In the genomic region with DNA sequence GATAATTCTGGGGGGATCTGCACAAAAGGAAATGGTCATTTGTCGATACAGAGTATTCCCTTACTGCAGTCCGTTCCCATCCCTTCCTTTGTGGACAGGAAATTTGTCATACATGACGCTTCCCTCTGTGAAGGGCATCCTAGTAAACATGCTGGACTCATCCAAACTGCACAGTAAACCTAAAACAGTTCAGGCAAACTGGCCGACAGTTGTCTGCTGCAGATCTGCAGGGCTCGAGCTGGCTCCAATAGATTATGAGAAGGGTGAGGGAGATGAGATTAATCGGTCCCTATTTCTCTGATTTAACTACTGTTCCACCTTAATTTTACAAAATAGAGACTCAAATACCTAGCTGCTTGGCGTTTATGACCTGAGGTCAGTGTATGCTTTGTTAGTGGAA, we compare ENCODE assay signal across 21 mouse cellular contexts.
DNase-seq lines count a peak whose midpoint lies in the region; ATAC-seq and TF ChIP-seq lines count a peak whose summit lies in the region.
"Had no signal": no experiment of that assay in that cellular context is flagged by ENCODE, and none has a peak within 500 bp of the region (broad histone marks: within the 10 kb centered on the region; RNA-seq: fewer than 3 reads in every experiment).

No protein-coding gene starts in this region.

- no peak for TF ChIP-seq EP300 in heart, adult 2 months (IDR thresholded peaks at IDR 0.05; ENCODE audit: insufficient read depth, low read depth, low read length)

- peak; percentile 10 for DNase-seq in cerebellum, adult 11-12 months
- no peak for DNase-seq in cerebellum, adult 11 months
- DNase-seq in heart, adult 2 months = no peak
- no peak for DNase-seq in heart, adult 8-10 months (ENCODE audit: low spot score)
- no peak for DNase-seq in layer of hippocampus, adult 2 months (ENCODE audit: low spot score in 2 of 2)
- no peak for DNase-seq in layer of hippocampus, postnatal 36 days
- DNase-seq: adrenal gland, adult 8-10 months; adrenal gland, postnatal 25 days; gastrocnemius, postnatal 10 days; gastrocnemius, postnatal 36 days; kidney, adult 11 months; kidney, adult 8-10 months had no signal

- H3K4me3 ChIP-seq in heart, adult 2 months = no peak overlapping the region
- no peak overlapping the region for H3K4me3 ChIP-seq in heart, embryonic 11.5 days (ENCODE audit: low read depth, low read length)
- no peak overlapping the region for H3K4me3 ChIP-seq in heart, embryonic 15.5 days
- H3K4me3 ChIP-seq in layer of hippocampus, adult 2 months = no peak overlapping the region
- H3K4me3 ChIP-seq: forebrain, embryonic 10.5 days; forebrain, embryonic 13.5 days; hindbrain, embryonic 10.5 days; hindbrain, embryonic 13.5 days; intestine, embryonic 15.5 days had no signal

- no peaks in the 10 kb centered on the region for H3K9me3 ChIP-seq in heart, embryonic 11.5 days (replicated peaks; ENCODE audit: control insufficient read depth, low read length)
- no peaks in the 10 kb centered on the region for H3K9me3 ChIP-seq in heart, embryonic 15.5 days (replicated peaks)
- H3K9me3 ChIP-seq: forebrain, embryonic 10.5 days; forebrain, embryonic 13.5 days; hindbrain, embryonic 10.5 days; hindbrain, embryonic 13.5 days; intestine, embryonic 15.5 days had no signal

- 60% methylated on average over 7 of the region's 7 CpGs for WGBS in heart, adult 2 months
- WGBS in heart, embryonic 11.5 days (ENCODE audit: insufficient replicate concordance) = 84% methylated on average over 7 of the region's 7 CpGs
- 75% methylated on average over 7 of the region's 7 CpGs for whole genome bisulfite sequencing in heart, embryonic 15.5 days

- H3K36me3 ChIP-seq in heart, adult 2 months (ENCODE audit: control insufficient read depth, insufficient read depth, low read length) = no peaks in the 10 kb centered on the region
- H3K36me3 ChIP-seq in heart, embryonic 11.5 days (ENCODE audit: control insufficient read depth, insufficient read depth, low read length) = no peaks in the 10 kb centered on the region
- no peaks in the 10 kb centered on the region for H3K36me3 ChIP-seq in heart, embryonic 15.5 days
- H3K36me3 ChIP-seq: forebrain, embryonic 10.5 days; hindbrain, embryonic 10.5 days; hindbrain, embryonic 13.5 days; intestine, embryonic 15.5 days had no signal

- H3K9ac ChIP-seq in heart, adult 2 months (ENCODE audit: low read depth, low read length) = no peak overlapping the region
- no peak overlapping the region for H3K9ac ChIP-seq in heart, embryonic 11.5 days (ENCODE audit: low read depth, low read length)
- H3K9ac ChIP-seq in heart, embryonic 15.5 days = no peak overlapping the region
- H3K9ac ChIP-seq: forebrain, embryonic 13.5 days; hindbrain, embryonic 13.5 days; intestine, embryonic 15.5 days had no signal

- no peaks in the 10 kb centered on the region for H3K79me2 ChIP-seq in heart, adult 2 months (replicated peaks; ENCODE audit: control insufficient read depth, insufficient read depth, low read length)

- H3K27ac ChIP-seq in heart, adult 2 months = peak overlapping the region; percentile 52
- H3K27ac ChIP-seq in heart, embryonic 11.5 days (ENCODE audit: low read depth, low read length) = no peak overlapping the region
- H3K27ac ChIP-seq in heart, embryonic 15.5 days = peak overlapping the region; percentile 84
- H3K27ac ChIP-seq in layer of hippocampus, adult 2 months = peak overlapping the region; percentile 72
- H3K27ac ChIP-seq: forebrain, embryonic 10.5 days; forebrain, embryonic 13.5 days; hindbrain, embryonic 10.5 days; hindbrain, embryonic 13.5 days; intestine, embryonic 15.5 days had no signal

- intact Hi-C loops in heart, adult 2 months (cut with DNase I) = no loop called here

- no peak for ATAC-seq in heart, embryonic 11.5 days (replicated peaks; ENCODE audit: insufficient number of reproducible peaks, low FRiP score, low TSS enrichment)
- no peak for ATAC-seq in heart, embryonic 15.5 days (replicated peaks; ENCODE audit: insufficient number of reproducible peaks, insufficient read depth, low FRiP score, low read depth)
- ATAC-seq: activated CD4-positive, CD25-positive, alpha-beta regulatory T cell, adult 4 months; forebrain, embryonic 13.5 days; forebrain, embryonic 16.5 days; intestine, embryonic 15.5 days had no signal

- H3K4me2 ChIP-seq in heart, embryonic 11.5 days = no peak overlapping the region
- H3K4me2 ChIP-seq in heart, embryonic 15.5 days = no peak overlapping the region
- H3K4me2 ChIP-seq: forebrain, embryonic 13.5 days; hindbrain, embryonic 13.5 days; intestine, embryonic 15.5 days had no signal

- H3K27me3 ChIP-seq in heart, adult 2 months (ENCODE audit: control insufficient read depth, insufficient read depth, low read length) = no peaks in the 10 kb centered on the region
- no peaks in the 10 kb centered on the region for H3K27me3 ChIP-seq in heart, embryonic 11.5 days (ENCODE audit: control insufficient read depth, insufficient read depth, low read length)
- H3K27me3 ChIP-seq in heart, embryonic 15.5 days = no peaks in the 10 kb centered on the region
- H3K27me3 ChIP-seq: forebrain, embryonic 13.5 days; hindbrain, embryonic 13.5 days; intestine, embryonic 15.5 days had no signal

- TF ChIP-seq POLR2A in heart, adult 2 months (IDR thresholded peaks at IDR 0.05; ENCODE audit: insufficient read depth, low read depth, low read length) = no peak

- no peak for TF ChIP-seq CTCF in heart, adult 2 months (IDR thresholded peaks at IDR 0.05)
- no peak for TF ChIP-seq CTCF in layer of hippocampus, adult 2 months (conservative IDR thresholded peaks at IDR 0.05)

- H3K4me1 ChIP-seq in heart, adult 2 months (ENCODE audit: control insufficient read depth, insufficient read depth, low read length) = no peaks in the 10 kb centered on the region; the same call in 1 of the 2 replicates
- H3K4me1 ChIP-seq in heart, embryonic 11.5 days (ENCODE audit: control insufficient read depth, insufficient read depth, low read length) = no peaks in the 10 kb centered on the region
- peaks cover 12% of the 10 kb centered on the region for H3K4me1 ChIP-seq in heart, embryonic 15.5 days (replicated peaks)
- H3K4me1 ChIP-seq: forebrain, embryonic 10.5 days; hindbrain, embryonic 13.5 days; intestine, embryonic 15.5 days had no signal
